Mouse (Mus musculus): Measurements from ENCODE around the gene Tmem138. TPM values are rescaled to one million over a fixed set of nuclear protein-coding genes. Genes with fewer than 3 reads are reported as not detected.

The Tmem138 gene
- polyA plus RNA-seq, 1 experiment: 39.2 TPM

DNA sequence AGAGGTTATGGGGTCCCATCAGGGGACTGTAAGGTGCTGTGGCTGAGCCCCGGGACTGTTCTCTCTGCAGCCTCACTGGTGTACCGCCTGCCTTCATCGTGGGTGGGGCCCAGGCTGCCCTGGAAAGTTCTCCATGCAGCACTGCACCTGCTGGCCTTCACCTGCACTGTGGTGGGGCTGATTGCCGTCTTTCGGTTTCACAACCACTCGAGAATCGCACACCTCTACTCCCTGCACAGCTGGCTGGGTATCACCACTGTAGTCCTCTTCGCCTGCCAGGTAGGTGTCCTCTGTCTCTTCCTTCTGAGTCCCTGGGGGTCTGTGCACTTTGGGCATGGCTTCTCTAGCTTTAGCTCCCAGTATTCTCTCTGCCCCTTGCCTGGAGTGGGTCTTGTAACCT, 8.0 kb upstream of the Tmem138 start:
- Histone ChIP-seq H3K79me3 (ENCODE audit: low read depth) (no peaks in the 10 kb centered on the region), H3K4me3 (ENCODE audit: insufficient read depth, poor library complexity, severe bottlenecking) (no peak overlapping the region), H3ac (ENCODE audit: control insufficient read depth, insufficient read length, low read depth) (no peak overlapping the region), H3K79me2 (ENCODE audit: control insufficient read depth, insufficient read depth) (no peaks in the 10 kb centered on the region), H3K27me3 (ENCODE audit: control insufficient read depth, insufficient read depth, insufficient read length) (no peaks in the 10 kb centered on the region), H3K36me3 (ENCODE audit: control insufficient read depth, insufficient read depth) (peaks cover 31% of the 10 kb centered on the region)
- TF ChIP-seq USF1 (IDR thresholded peaks at IDR 0.05; ENCODE audit: low read depth) (no peak), MAX (IDR thresholded peaks at IDR 0.05) (no peak), MYOG (IDR thresholded peaks at IDR 0.05; ENCODE audit: control insufficient read depth, extremely low read depth, insufficient read length) (no peak), MYOD1 (IDR thresholded peaks at IDR 0.05; ENCODE audit: control insufficient read depth, insufficient read length, low read depth) (no peak), CTCF (IDR thresholded peaks at IDR 0.05; ENCODE audit: control insufficient read depth, insufficient read depth, insufficient read length) (no peak), CEBPB (IDR thresholded peaks at IDR 0.05; ENCODE audit: low read depth) (no peak), FOSL1 (IDR thresholded peaks at IDR 0.05; ENCODE audit: insufficient read depth, low read length, poor library complexity, severe bottlenecking) (no peak)

- peaks cover 2% of the 10 kb centered on the region for H3K79me3 ChIP-seq (ENCODE audit: low read depth)
- H3K36me3 ChIP-seq (ENCODE audit: control insufficient read depth, insufficient read depth): peaks cover 26% of the 10 kb centered on the region
- H3K4me3 ChIP-seq (ENCODE audit: insufficient read depth, poor library complexity, severe bottlenecking): no peak overlapping the region
- H3ac ChIP-seq (ENCODE audit: control insufficient read depth, insufficient read length, low read depth): no peak overlapping the region
- peaks cover 4% of the 10 kb centered on the region for H3K79me2 ChIP-seq (ENCODE audit: control insufficient read depth, insufficient read depth)
- no peak for TF ChIP-seq USF1 (IDR thresholded peaks at IDR 0.05; ENCODE audit: low read depth)
- TF ChIP-seq CTCF (IDR thresholded peaks at IDR 0.05; ENCODE audit: control insufficient read depth, insufficient read depth, insufficient read length): no peak
- no peak for TF ChIP-seq MYOG (IDR thresholded peaks at IDR 0.05; ENCODE audit: control insufficient read depth, extremely low read depth, insufficient read length)
- TF ChIP-seq FOSL1 (IDR thresholded peaks at IDR 0.05; ENCODE audit: insufficient read depth, low read length, poor library complexity, severe bottlenecking): no peak
- TF ChIP-seq MAX (IDR thresholded peaks at IDR 0.05): no peak
- no peak for TF ChIP-seq CEBPB (IDR thresholded peaks at IDR 0.05; ENCODE audit: low read depth)
- no peak for TF ChIP-seq MYOD1 (IDR thresholded peaks at IDR 0.05; ENCODE audit: control insufficient read depth, insufficient read length, low read depth)
- no peaks in the 10 kb centered on the region for H3K27me3 ChIP-seq (ENCODE audit: control insufficient read depth, insufficient read depth, insufficient read length)
Measured at GRCm38 (mm10) chr19:10583550-10584146, 6.5 kb upstream of the Tmem138 start.

- TF ChIP-seq USF1 (IDR thresholded peaks at IDR 0.05; ENCODE audit: low read depth) (no peak), MAX (IDR thresholded peaks at IDR 0.05) (no peak), CEBPB (IDR thresholded peaks at IDR 0.05; ENCODE audit: low read depth) (no peak), FOSL1 (IDR thresholded peaks at IDR 0.05; ENCODE audit: insufficient read depth, low read length, poor library complexity, severe bottlenecking) (no peak), MYOG (IDR thresholded peaks at IDR 0.05; ENCODE audit: control insufficient read depth, extremely low read depth, insufficient read length) (no peak), MYOD1 (IDR thresholded peaks at IDR 0.05; ENCODE audit: control insufficient read depth, insufficient read length, low read depth) (no peak), CTCF (IDR thresholded peaks at IDR 0.05; ENCODE audit: control insufficient read depth, insufficient read depth, insufficient read length) (no peak)
- peaks cover 19% of the 10 kb centered on the region for H3K36me3 ChIP-seq (ENCODE audit: control insufficient read depth, insufficient read depth)
- no peak overlapping the region for H3ac ChIP-seq (ENCODE audit: control insufficient read depth, insufficient read length, low read depth)
- H3K79me2 ChIP-seq (ENCODE audit: control insufficient read depth, insufficient read depth): peaks cover 18% of the 10 kb centered on the region
- H3K4me3 ChIP-seq (ENCODE audit: insufficient read depth, poor library complexity, severe bottlenecking): no peak overlapping the region
- H3K27me3 ChIP-seq (ENCODE audit: control insufficient read depth, insufficient read depth, insufficient read length): no peaks in the 10 kb centered on the region
- H3K79me3 ChIP-seq (ENCODE audit: low read depth): peaks cover 9% of the 10 kb centered on the region
Measured at GRCm38 (mm10) chr19:10581984-10582383, 4.8 kb upstream of the Tmem138 start.

DNA sequence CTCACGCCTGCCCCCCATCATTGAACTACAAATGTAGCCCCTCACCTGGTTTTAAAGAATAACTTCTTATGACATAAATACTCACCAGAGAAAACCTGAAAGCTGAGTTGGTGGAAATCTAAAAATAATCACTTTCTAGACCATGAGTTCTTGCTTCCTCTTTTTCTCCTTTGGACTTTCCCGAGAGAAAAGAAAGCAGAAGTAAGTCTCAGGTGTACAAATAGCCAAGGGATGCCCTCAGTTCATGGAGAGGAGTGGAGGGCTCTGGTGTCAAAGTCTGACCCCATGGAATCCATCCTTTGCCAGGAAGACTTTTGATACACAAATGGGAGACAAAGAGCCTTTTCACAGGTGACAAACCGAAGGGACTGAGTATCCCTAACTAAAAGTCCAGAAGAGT, 3.6 kb upstream of the Tmem138 start:
- H3K27me3 ChIP-seq (ENCODE audit: control insufficient read depth, insufficient read depth, insufficient read length): no peaks in the 10 kb centered on the region
- H3K4me3 ChIP-seq (ENCODE audit: insufficient read depth, poor library complexity, severe bottlenecking): no peak overlapping the region

GRCm38 (mm10) chr19:10580102-10580501, 2.9 kb upstream of the Tmem138 start:
- H3K79me3 ChIP-seq (ENCODE audit: low read depth): peaks cover 17% of the 10 kb centered on the region
- peaks cover 22% of the 10 kb centered on the region for H3K36me3 ChIP-seq (ENCODE audit: control insufficient read depth, insufficient read depth)
- H3ac ChIP-seq (ENCODE audit: control insufficient read depth, insufficient read length, low read depth): no peak overlapping the region
- TF ChIP-seq MAX (IDR thresholded peaks at IDR 0.05): no peak
- TF ChIP-seq CTCF (IDR thresholded peaks at IDR 0.05; ENCODE audit: control insufficient read depth, insufficient read depth, insufficient read length): no peak
- no peak for TF ChIP-seq MYOD1 (IDR thresholded peaks at IDR 0.05; ENCODE audit: control insufficient read depth, insufficient read length, low read depth)
- no peak for TF ChIP-seq USF1 (IDR thresholded peaks at IDR 0.05; ENCODE audit: low read depth)
- TF ChIP-seq FOSL1 (IDR thresholded peaks at IDR 0.05; ENCODE audit: insufficient read depth, low read length, poor library complexity, severe bottlenecking): no peak
- no peak for TF ChIP-seq MYOG (IDR thresholded peaks at IDR 0.05; ENCODE audit: control insufficient read depth, extremely low read depth, insufficient read length)
- TF ChIP-seq CEBPB (IDR thresholded peaks at IDR 0.05; ENCODE audit: low read depth): no peak
- no peak overlapping the region for H3K4me3 ChIP-seq (ENCODE audit: insufficient read depth, poor library complexity, severe bottlenecking)
- no peaks in the 10 kb centered on the region for H3K27me3 ChIP-seq (ENCODE audit: control insufficient read depth, insufficient read depth, insufficient read length)
- H3K79me2 ChIP-seq (ENCODE audit: control insufficient read depth, insufficient read depth): peaks cover 33% of the 10 kb centered on the region

More for the DNA sequence above, 3.6 kb upstream of the Tmem138 start:
- no peak for TF ChIP-seq CEBPB (IDR thresholded peaks at IDR 0.05; ENCODE audit: low read depth)
- TF ChIP-seq FOSL1 (IDR thresholded peaks at IDR 0.05; ENCODE audit: insufficient read depth, low read length, poor library complexity, severe bottlenecking): no peak
- no peak for TF ChIP-seq MYOG (IDR thresholded peaks at IDR 0.05; ENCODE audit: control insufficient read depth, extremely low read depth, insufficient read length)
- no peak for TF ChIP-seq USF1 (IDR thresholded peaks at IDR 0.05; ENCODE audit: low read depth)
- Histone ChIP-seq H3K36me3 (ENCODE audit: control insufficient read depth, insufficient read depth) (peaks cover 19% of the 10 kb centered on the region), H3K79me3 (ENCODE audit: low read depth) (peaks cover 14% of the 10 kb centered on the region), H3K79me2 (ENCODE audit: control insufficient read depth, insufficient read depth) (peaks cover 27% of the 10 kb centered on the region), H3ac (ENCODE audit: control insufficient read depth, insufficient read length, low read depth) (no peak overlapping the region)

GRCm38 (mm10) chr19:10569627-10570026, 7.5 kb downstream of the Tmem138 start:
- Histone ChIP-seq H3ac (ENCODE audit: control insufficient read depth, insufficient read length, low read depth) (no peak overlapping the region), H3K79me3 (ENCODE audit: low read depth) (no peaks in the 10 kb centered on the region), H3K36me3 (ENCODE audit: control insufficient read depth, insufficient read depth) (peaks cover 43% of the 10 kb centered on the region), H3K4me3 (ENCODE audit: insufficient read depth, poor library complexity, severe bottlenecking) (no peak overlapping the region), H3K27me3 (ENCODE audit: control insufficient read depth, insufficient read depth, insufficient read length) (no peaks in the 10 kb centered on the region), H3K79me2 (ENCODE audit: control insufficient read depth, insufficient read depth) (peaks cover 1% of the 10 kb centered on the region)
- TF ChIP-seq CEBPB (IDR thresholded peaks at IDR 0.05; ENCODE audit: low read depth): no peak
- no peak for TF ChIP-seq USF1 (IDR thresholded peaks at IDR 0.05; ENCODE audit: low read depth)
- peak; percentile 79 for TF ChIP-seq MYOD1 (IDR thresholded peaks at IDR 0.05; ENCODE audit: control insufficient read depth, insufficient read length, low read depth)
- TF ChIP-seq FOSL1 (IDR thresholded peaks at IDR 0.05; ENCODE audit: insufficient read depth, low read length, poor library complexity, severe bottlenecking): peak; percentile 57
- TF ChIP-seq CTCF (IDR thresholded peaks at IDR 0.05; ENCODE audit: control insufficient read depth, insufficient read depth, insufficient read length): no peak
- peak; percentile 71 for TF ChIP-seq MAX (IDR thresholded peaks at IDR 0.05)
- no peak for TF ChIP-seq MYOG (IDR thresholded peaks at IDR 0.05; ENCODE audit: control insufficient read depth, extremely low read depth, insufficient read length)
